Mouse (Mus musculus): ENCODE data around the gene Cep78. TPM values are rescaled to one million over a fixed set of nuclear protein-coding genes. Genes with fewer than 3 reads are reported as not detected.
A peak's percentile ranks its signal among the peaks of the same experiment; 100 is the strongest.

Gene Cep78
- polyA plus RNA-seq, 1 experiment from 2014 or later, result 49.9 TPM

- no peaks in the 10 kb centered on the region for H3K27me3 ChIP-seq
- H3K4me3 ChIP-seq, result no peak overlapping the region
- H3K4me1 ChIP-seq, result peaks cover 7% of the 10 kb centered on the region
- H3K27ac ChIP-seq, result no peak overlapping the region
- no peak for ATAC-seq
- no peaks in the 10 kb centered on the region for H3K9me3 ChIP-seq (replicated peaks)
- H3K9ac ChIP-seq, result no peak overlapping the region
- no peaks in the 10 kb centered on the region for H3K36me3 ChIP-seq (ENCODE audit: poor library complexity, severe bottlenecking)
- 91% methylated on average over 8 of the region's 8 CpGs for WGBS
- no peak overlapping the region for H3K4me2 ChIP-seq
Observed at GRCm38 (mm10) chr19:16007131-16007530, 22.3 kb upstream of the Cep78 start.

- Histone ChIP-seq H3K27ac (peak overlapping the region; percentile 4; the same call in 1 of the 2 replicates), H3K4me1 (peaks cover 21% of the 10 kb centered on the region), H3K4me2 (no peak overlapping the region), H3K4me3 (no peak overlapping the region), H3K9me3 (replicated peaks) (no peaks in the 10 kb centered on the region), H3K9ac (no peak overlapping the region), H3K27me3 (no peaks in the 10 kb centered on the region), H3K36me3 (ENCODE audit: poor library complexity, severe bottlenecking) (no peaks in the 10 kb centered on the region)
- WGBS, result 2% methylated on average over 3 of the region's 3 CpGs
- ATAC-seq, result peak; percentile 28; the same call in 1 of the 2 replicates
Observed at GRCm38 (mm10) chr19:15998157-15998556, 13.4 kb upstream of the Cep78 start.

DNA sequence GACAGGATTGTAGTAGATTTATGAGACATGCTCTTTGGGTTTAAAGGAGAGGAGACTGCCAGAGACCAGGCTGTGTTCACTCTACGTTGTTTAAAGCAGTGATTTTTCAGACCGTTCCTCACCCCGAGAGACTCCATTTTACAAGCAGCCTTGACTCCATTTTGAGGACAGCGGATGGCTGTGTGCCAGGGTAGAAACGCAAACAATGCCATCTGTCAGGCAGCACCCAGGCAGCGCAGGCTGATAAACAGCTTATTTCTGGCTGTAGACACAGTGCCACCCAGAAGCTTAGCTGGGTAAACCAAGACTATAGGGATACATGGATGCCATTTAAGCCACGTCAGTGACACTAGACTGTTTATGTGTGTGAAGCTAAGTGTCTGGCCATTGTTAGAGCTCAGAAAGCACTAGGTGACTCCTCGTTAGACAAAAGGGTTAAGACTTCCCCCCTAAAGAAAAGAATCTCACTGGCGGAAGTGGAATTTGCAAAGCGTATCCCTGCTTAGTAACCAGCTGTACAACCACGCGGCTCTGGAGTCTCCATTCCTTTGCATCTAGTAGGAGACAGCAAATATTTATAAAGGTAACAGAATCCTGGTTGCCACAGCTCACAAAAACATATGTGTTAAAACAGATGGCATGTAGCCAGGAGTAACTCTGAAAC is 12.2 kb upstream of the Cep78 start:
- H3K9me3 ChIP-seq (replicated peaks), result no peaks in the 10 kb centered on the region
- H3K9ac ChIP-seq, result peak overlapping the region; percentile 35; the same call in 1 of the 2 replicates
- 29% methylated on average over 12 of the region's 12 CpGs for WGBS
- ATAC-seq, result peak; percentile 91
- no peaks in the 10 kb centered on the region for H3K27me3 ChIP-seq
- peak overlapping the region; percentile 19 for H3K4me3 ChIP-seq
- H3K4me2 ChIP-seq, result peak overlapping the region; percentile 49
- peaks cover 21% of the 10 kb centered on the region for H3K4me1 ChIP-seq
- peak overlapping the region; percentile 84 for H3K27ac ChIP-seq
- H3K36me3 ChIP-seq (ENCODE audit: poor library complexity, severe bottlenecking), result peaks cover 4% of the 10 kb centered on the region; the same call in 1 of the 2 replicates

DNA sequence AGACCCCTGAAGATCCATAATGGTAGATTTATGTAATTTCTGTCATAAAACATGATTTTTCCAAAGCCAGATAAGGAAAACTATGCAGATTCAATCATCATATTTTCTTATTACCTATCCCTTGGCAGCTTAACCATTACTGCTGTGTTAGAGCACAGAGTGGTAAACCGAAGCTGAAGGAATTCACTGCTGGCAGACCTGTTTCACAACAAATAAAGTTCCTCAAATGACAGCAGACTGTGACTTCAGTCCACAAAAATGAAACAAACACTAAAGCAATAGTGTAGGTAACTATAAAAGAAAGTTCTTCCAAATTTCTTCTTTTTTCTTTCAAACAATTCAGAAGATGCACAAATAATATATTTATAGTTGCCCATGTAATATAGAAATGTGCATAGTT is 5.3 kb upstream of the Cep78 start:
- H3K4me1 ChIP-seq, result peaks cover 8% of the 10 kb centered on the region
- WGBS, result 81% methylated on average over 1 of the region's 1 CpGs
- H3K4me2 ChIP-seq, result no peak overlapping the region
- ATAC-seq, result no peak
- H3K27ac ChIP-seq, result no peak overlapping the region
- H3K9me3 ChIP-seq (replicated peaks), result no peaks in the 10 kb centered on the region
- peaks cover 4% of the 10 kb centered on the region; the same call in 1 of the 2 replicates for H3K36me3 ChIP-seq (ENCODE audit: poor library complexity, severe bottlenecking)
- no peaks in the 10 kb centered on the region for H3K27me3 ChIP-seq
- H3K4me3 ChIP-seq, result no peak overlapping the region
- H3K9ac ChIP-seq, result no peak overlapping the region

DNA sequence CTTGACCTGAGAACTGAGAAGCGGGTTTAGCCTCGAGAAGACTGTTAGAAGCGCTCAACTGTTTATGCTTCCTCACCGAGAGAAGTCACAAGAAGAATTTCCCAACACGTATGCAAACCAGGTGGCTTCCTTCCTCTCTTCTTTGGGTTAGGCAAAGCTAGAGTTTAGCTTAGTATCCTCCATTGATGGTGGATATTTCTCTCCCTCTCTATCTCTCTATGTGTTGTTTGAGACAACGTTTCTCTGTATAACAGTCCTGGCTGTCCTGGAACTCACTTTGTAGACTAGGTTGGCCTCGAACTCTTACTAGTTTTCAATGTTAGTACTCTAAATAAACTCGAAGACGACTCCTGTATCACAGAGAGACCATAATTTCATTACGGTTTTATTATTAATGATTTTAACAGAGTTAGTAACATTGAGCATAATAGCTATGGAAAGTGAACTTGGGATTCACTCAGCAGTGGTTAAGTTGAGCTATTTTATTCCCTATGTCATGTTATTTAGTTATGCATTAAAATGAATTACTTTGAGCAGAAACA is 454 bp upstream of the Cep78 start:
- no peaks in the 10 kb centered on the region for H3K27me3 ChIP-seq
- peak overlapping the region; percentile 86 for H3K4me3 ChIP-seq
- no peaks in the 10 kb centered on the region for H3K9me3 ChIP-seq (replicated peaks)
- peak overlapping the region; percentile 96 for H3K9ac ChIP-seq
- peak overlapping the region; percentile 71 for H3K4me2 ChIP-seq
- 29% methylated on average over 10 of the region's 10 CpGs for WGBS
- peak overlapping the region; percentile 31; the same call in 1 of the 2 replicates for H3K27ac ChIP-seq
- H3K36me3 ChIP-seq (ENCODE audit: poor library complexity, severe bottlenecking), result peaks cover 9% of the 10 kb centered on the region; the same call in 1 of the 2 replicates
- no peak; the same call in 1 of the 2 replicates for ATAC-seq
- H3K4me1 ChIP-seq, result peaks cover 35% of the 10 kb centered on the region

- WGBS, result 42% methylated on average over 15 of the region's 15 CpGs
- Histone ChIP-seq H3K27ac (peak overlapping the region; percentile 93), H3K4me2 (peak overlapping the region; percentile 71), H3K9me3 (replicated peaks) (no peaks in the 10 kb centered on the region), H3K36me3 (ENCODE audit: poor library complexity, severe bottlenecking) (peaks cover 17% of the 10 kb centered on the region), H3K27me3 (no peaks in the 10 kb centered on the region), H3K4me3 (peak overlapping the region; percentile 86), H3K4me1 (peaks cover 35% of the 10 kb centered on the region), H3K9ac (peak overlapping the region; percentile 96)
- ATAC-seq, result 0 out of 2 replicates have a peak, but pooled peaks have one; percentile 32
Observed at GRCm38 (mm10) chr19:15983739-15984344, 947 bp downstream of the Cep78 start.

DNA sequence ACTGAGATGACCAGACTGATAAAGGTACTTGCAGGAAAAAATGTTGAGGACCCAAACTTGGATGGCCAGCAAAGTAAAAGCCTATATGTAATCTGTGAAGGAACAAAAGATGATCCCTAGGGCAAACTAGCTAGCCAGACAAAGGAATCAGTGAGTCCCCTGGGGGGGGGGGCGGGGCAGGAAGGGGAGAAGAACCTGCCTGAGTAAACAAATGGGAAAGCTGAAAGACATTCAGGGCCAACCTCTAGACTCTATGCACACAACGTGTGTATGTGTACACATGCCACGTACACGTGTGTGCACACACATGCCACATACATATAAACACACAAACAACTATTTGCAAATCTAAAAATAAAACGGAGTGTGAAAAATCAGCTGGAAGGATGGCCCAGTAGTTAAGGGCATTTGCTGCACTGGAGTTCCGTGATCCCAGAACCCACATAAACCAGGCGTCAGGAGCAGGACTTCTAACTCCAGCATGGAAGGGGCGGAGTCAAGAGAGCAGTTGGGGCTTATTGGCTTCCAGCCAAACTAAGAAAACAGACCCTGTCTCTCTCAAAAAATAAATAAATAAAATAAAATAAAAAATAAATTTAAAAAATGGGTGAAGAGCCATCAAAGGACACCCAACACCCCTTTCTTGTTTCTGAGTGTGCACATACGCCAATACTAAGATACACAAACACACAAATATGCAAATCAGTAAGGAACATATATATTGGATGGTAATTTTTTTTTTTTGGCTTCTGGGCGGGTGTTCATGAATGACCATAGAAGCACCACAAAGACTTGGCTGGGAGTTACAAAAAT is 1.7 kb downstream of the Cep78 start:
- Histone ChIP-seq H3K4me2 (peak overlapping the region; percentile 71), H3K9me3 (replicated peaks) (no peaks in the 10 kb centered on the region), H3K36me3 (ENCODE audit: poor library complexity, severe bottlenecking) (peaks cover 22% of the 10 kb centered on the region), H3K4me1 (peaks cover 35% of the 10 kb centered on the region), H3K27ac (peak overlapping the region; percentile 31), H3K4me3 (peak overlapping the region; percentile 86), H3K27me3 (no peaks in the 10 kb centered on the region), H3K9ac (no peak overlapping the region)
- ATAC-seq, result no peak
- 36% methylated on average over 9 of the region's 10 CpGs for WGBS

- Histone ChIP-seq H3K4me1 (peaks cover 35% of the 10 kb centered on the region), H3K9ac (no peak overlapping the region), H3K4me3 (no peak overlapping the region), H3K27ac (no peak overlapping the region), H3K9me3 (replicated peaks) (no peaks in the 10 kb centered on the region), H3K4me2 (peak overlapping the region; percentile 71; the same call in 1 of the 2 replicates), H3K27me3 (no peaks in the 10 kb centered on the region), H3K36me3 (ENCODE audit: poor library complexity, severe bottlenecking) (peaks cover 34% of the 10 kb centered on the region)
- WGBS, result 50% methylated on average over 4 of the region's 4 CpGs
- 0 out of 2 replicates have a peak, but pooled peaks have one; percentile 23 for ATAC-seq
Observed at GRCm38 (mm10) chr19:15981861-15982260, 2.9 kb downstream of the Cep78 start.

- Histone ChIP-seq H3K4me2 (no peak overlapping the region), H3K4me1 (no peaks in the 10 kb centered on the region), H3K36me3 (ENCODE audit: poor library complexity, severe bottlenecking) (peaks cover 94% of the 10 kb centered on the region), H3K9me3 (replicated peaks) (no peaks in the 10 kb centered on the region), H3K27me3 (no peaks in the 10 kb centered on the region), H3K9ac (no peak overlapping the region), H3K27ac (no peak overlapping the region), H3K4me3 (no peak overlapping the region)
- ATAC-seq, result no peak
- WGBS, result 86% methylated on average over 4 of the region's 4 CpGs
Observed at GRCm38 (mm10) chr19:15973365-15973764, 11.4 kb downstream of the Cep78 start.

GRCm38 (mm10) chr19:15965082-15965481 is 19.7 kb downstream of the Cep78 start:
- Histone ChIP-seq H3K36me3 (ENCODE audit: poor library complexity, severe bottlenecking) (peaks cover 84% of the 10 kb centered on the region), H3K4me1 (no peaks in the 10 kb centered on the region), H3K4me3 (no peak overlapping the region), H3K27me3 (no peaks in the 10 kb centered on the region), H3K9me3 (replicated peaks) (no peaks in the 10 kb centered on the region), H3K4me2 (no peak overlapping the region), H3K9ac (no peak overlapping the region), H3K27ac (no peak overlapping the region)
- 43% methylated on average over 3 of the region's 3 CpGs for WGBS
- peak; percentile 85 for ATAC-seq

DNA sequence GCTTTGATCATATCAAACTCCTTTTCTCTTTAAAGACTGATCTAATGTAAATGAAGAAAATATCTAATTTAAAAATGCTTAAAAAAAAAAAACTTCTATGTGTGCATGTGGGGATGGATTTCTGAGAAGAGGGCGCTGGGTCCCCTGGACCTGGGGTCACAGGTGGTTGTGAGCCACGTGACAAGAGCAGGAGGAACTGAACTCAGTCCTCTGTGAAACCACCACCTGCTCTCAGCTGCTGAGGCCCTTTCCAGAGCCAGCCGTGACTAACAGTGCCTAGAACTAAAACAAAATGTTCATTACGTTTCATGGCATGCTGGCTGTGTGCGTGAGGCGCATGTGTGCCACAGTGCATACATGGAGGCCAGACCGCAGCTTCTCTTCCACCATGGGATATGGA is 20.3 kb downstream of the Cep78 start:
- Histone ChIP-seq H3K9me3 (replicated peaks) (no peaks in the 10 kb centered on the region), H3K9ac (no peak overlapping the region), H3K27ac (no peak overlapping the region), H3K4me3 (no peak overlapping the region), H3K27me3 (no peaks in the 10 kb centered on the region), H3K4me1 (no peaks in the 10 kb centered on the region), H3K36me3 (ENCODE audit: poor library complexity, severe bottlenecking) (peaks cover 84% of the 10 kb centered on the region), H3K4me2 (no peak overlapping the region)
- ATAC-seq, result peak; percentile 31; the same call in 1 of the 2 replicates
- 91% methylated on average over 7 of the region's 7 CpGs for WGBS

Measured in forebrain, embryonic 13.5 days (tissue).